Mouse (Mus musculus) left cerebral cortex, postnatal 25 days (tissue): Measurements from ENCODE around the gene Ptbp1. TPM values are rescaled to one million over a fixed set of nuclear protein-coding genes. Genes with fewer than 3 reads are reported as not detected.
A peak's percentile ranks its signal among the peaks of the same experiment; 100 is the strongest.

ENCODE experiments used
- DNase-seq, 2 experiments: peaks; one replicate each; pipeline ENCODE4 v3.0.0; 2022; ENCODE audit warnings: low spot score in 2 of 2, mixed read lengths in 1 of 2
- intact Hi-C: fragments of 180-260 bp; cut with DNase I; formaldehyde crosslinking; loops from one replicate; pipeline ENCODE4 v1.15.1; 2025
- total RNA-seq, 2 experiments: library from RNA; stranded (reverse); gene quantifications; 2 replicates each; pipeline ENCODE4 v1.2.3; 2021

The Ptbp1 gene
- total RNA-seq, 2 experiments from 2014 or later = 48.5 to 52.3 TPM

- intact Hi-C loops = no loop called here
- no peak for DNase-seq
These were observed 2.7 kb downstream of the Ptbp1 start for GRCm38 (mm10) chr10:79856704-79857451.

GRCm38 (mm10) chr10:79857452-79857811 lies 3.2 kb downstream of the Ptbp1 start:
- DNase-seq = peak; percentile 59 to 68
- intact Hi-C loops = no loop called here

- intact Hi-C loops = no loop called here
- no peak for DNase-seq
These were observed 3.7 kb downstream of the Ptbp1 start for GRCm38 (mm10) chr10:79857894-79858293.

- DNase-seq = peak; percentile 66 to 80
- intact Hi-C loops = no loop called here
These were observed 4.3 kb downstream of the Ptbp1 start for GRCm38 (mm10) chr10:79858416-79859074.

GRCm38 (mm10) chr10:79859116-79859515 lies 4.9 kb downstream of the Ptbp1 start:
- DNase-seq = no peak
- intact Hi-C loops = no loop called here

- no peak for DNase-seq
- intact Hi-C loops = no loop called here
These were observed 6.1 kb downstream of the Ptbp1 start for GRCm38 (mm10) chr10:79860079-79860911.

GRCm38 (mm10) chr10:79861230-79862048 lies 7.2 kb downstream of the Ptbp1 start:
- DNase-seq = no peak
- intact Hi-C loops = no loop called here

- intact Hi-C loops = no loop called here
- DNase-seq = no peak
These were observed 8.0 kb downstream of the Ptbp1 start for GRCm38 (mm10) chr10:79862049-79862788.

- intact Hi-C loops = no loop called here
- no peak for DNase-seq
These were observed 8.7 kb downstream of the Ptbp1 start for GRCm38 (mm10) chr10:79862925-79863324.

GRCm38 (mm10) chr10:79864351-79865188 lies 10.3 kb downstream of the Ptbp1 start:
- intact Hi-C loops = no loop called here

GRCm38 (mm10) chr10:79865189-79865601 lies 11.0 kb downstream of the Ptbp1 start:
- intact Hi-C loops = no loop called here
- no peak for DNase-seq

More at GRCm38 (mm10) chr10:79864351-79865188, 10.3 kb downstream of the Ptbp1 start:
- no peak for DNase-seq

GRCm38 (mm10) chr10:79865801-79866295 lies 11.6 kb downstream of the Ptbp1 start:
- intact Hi-C loops = no loop called here
- no peak for DNase-seq

GRCm38 (mm10) chr10:79866601-79867000 lies 12.4 kb downstream of the Ptbp1 start:
- no peak for DNase-seq
- intact Hi-C loops = no loop called here

GRCm38 (mm10) chr10:79871845-79872244 lies 17.6 kb downstream of the Ptbp1 start:
- intact Hi-C loops = no loop called here

GRCm38 (mm10) chr10:79872862-79873261 lies 18.6 kb downstream of the Ptbp1 start:
- no peak for DNase-seq
- intact Hi-C loops = no loop called here

More at GRCm38 (mm10) chr10:79871845-79872244, 17.6 kb downstream of the Ptbp1 start:
- peak in 1 of 2 experiments; percentile 64 for DNase-seq

GRCm38 (mm10) chr10:79873313-79873712 lies 19.1 kb downstream of the Ptbp1 start:
- no peak for DNase-seq
- intact Hi-C loops = no loop called here

GRCm38 (mm10) chr10:79873715-79874289 lies 19.6 kb downstream of the Ptbp1 start:
- intact Hi-C loops = no loop called here
- no peak for DNase-seq
